Mouse (Mus musculus): Measurements from ENCODE around the gene Hdac9.

Hdac9 gene

DNA sequence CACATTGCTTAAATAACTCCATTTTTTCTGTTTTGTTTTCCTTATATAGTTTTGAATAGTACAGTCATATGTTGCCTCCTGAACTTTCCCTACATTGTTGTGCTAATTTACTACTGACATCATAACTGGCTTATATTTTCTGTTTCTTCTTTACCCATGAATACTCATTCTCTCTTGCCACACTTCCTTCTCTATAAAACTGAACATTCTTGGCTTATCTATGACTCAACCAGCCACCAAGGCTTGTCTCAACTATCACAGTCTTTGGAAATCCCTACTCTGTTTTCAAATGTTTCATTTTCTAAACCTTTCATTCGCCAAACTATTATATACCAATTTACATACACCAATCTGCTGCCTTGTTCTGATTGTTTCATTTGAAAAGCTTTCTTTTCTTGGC lies 108.7 kb downstream of the Hdac9 start:
- no peak for DNase-seq (ENCODE audit: low read depth, low spot score)

DNA sequence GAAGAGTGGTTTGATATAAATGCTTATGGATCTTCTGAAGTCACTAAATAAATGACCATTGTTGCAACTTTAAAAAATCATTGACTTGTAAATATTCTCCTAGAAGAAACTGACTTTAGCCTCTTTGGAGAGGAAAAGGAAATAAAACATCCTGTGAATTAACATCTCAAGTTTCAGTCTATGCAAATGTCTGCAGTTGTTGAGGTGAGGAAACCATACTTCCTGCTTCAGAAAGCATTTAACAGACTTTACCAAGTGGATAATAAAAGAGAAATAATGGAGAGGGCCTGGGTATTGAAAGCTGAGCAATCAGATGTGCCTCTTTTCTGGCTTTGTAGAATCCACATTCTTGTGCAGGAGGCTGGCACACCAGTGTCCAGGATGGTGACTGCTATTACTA lies 110.4 kb downstream of the Hdac9 start:
- no peak for DNase-seq (ENCODE audit: low read depth, low spot score)

DNA sequence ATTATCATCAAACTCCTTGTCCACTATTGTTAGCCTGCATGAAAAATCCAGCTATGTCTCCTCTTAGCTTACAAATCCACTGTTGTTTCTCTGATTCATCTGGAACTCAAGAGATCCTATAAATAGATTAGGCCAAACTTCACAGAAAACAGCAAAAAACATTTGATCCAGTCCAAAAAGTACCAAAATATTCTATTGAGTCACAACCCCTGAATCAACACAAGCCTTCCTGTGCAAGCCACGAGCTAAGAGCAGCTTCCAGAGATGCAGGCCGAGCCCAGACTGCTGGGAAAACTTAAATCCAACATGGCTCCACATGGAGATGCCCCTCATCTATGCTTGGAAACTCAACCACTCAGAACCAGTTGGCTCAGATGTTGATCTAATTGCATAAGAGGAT lies 113.2 kb downstream of the Hdac9 start:
- DNase-seq (ENCODE audit: low read depth, low spot score): no peak

DNA sequence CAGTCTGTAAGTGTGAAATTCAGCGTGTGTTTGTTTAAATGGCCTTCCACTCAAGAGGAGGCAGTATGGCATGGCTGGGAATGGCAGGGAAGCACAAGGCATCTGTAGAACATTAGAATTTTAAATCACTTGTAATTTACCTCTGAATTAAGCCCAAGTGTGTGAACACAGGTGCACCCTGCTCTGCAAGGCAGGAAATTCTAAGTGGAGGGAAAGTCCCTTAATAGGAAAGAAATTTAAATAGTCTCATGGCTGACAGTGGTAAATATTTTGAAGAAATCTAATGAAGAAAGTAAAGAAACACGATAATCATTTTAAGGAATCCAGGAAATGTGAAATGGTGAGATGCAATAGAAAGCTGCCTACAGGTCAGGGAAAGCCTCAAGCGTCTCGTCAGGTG lies 114.6 kb downstream of the Hdac9 start:
- no peak for DNase-seq (ENCODE audit: low read depth, low spot score)

DNA sequence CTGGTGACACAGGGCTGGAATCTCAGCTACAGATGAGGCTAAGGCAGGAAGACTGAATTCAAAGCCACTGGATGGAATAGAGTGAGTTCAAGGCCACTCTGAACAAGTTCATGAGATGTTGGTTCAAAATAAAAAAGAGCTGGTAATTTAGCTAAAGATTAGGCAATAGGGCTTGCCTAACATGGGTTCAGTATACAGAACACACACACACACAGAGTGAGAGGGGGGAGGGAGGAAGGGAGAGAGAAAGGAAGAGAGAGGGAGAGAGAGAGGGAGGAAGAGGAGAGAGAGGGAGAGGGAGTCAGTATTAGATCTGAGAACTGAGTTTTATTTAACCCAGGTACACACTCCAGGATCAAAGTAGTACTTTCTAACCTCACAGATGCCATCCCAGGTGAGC lies 115.1 kb downstream of the Hdac9 start:
- DNase-seq (ENCODE audit: low read depth, low spot score): no peak

DNA sequence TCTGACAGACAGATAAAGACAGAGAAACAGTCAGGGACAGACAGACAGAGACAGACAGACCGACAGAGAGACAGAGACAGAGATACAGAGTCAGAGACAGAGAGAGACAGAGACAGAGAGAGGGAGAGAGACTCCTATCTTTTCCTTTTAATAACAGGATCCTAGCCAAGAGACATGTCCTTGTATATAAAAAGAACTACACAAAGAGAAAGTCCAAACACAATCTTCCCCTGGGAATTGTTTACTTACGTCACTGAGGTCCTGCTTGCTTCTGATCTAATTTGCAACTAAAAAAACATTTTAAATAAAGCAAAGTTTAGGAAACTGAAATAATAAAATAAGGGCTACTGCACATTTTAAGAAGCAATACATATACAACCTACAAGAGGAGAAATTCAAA lies 119.5 kb downstream of the Hdac9 start:
- no peak for DNase-seq (ENCODE audit: low read depth, low spot score)

DNA sequence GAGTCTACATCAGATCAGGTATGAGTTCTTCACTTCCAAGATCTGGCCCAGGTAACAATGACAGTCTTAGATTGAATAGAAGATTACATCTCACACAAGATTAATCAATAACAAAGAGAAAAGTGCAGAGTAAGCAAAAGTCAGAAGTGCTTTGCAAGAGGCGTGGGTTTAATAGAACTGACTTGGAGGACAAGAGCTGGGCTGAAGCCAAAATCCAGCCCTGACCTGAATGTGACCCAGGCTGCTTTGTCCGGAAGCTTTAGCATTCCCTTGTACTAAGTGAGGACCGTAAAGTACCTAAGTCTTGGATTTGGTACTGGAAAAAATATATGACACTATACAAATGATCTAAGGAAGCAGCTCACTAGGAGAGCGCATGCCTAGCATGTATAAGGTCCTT lies 121.4 kb downstream of the Hdac9 start:
- no peak for DNase-seq (ENCODE audit: low read depth, low spot score)

DNA sequence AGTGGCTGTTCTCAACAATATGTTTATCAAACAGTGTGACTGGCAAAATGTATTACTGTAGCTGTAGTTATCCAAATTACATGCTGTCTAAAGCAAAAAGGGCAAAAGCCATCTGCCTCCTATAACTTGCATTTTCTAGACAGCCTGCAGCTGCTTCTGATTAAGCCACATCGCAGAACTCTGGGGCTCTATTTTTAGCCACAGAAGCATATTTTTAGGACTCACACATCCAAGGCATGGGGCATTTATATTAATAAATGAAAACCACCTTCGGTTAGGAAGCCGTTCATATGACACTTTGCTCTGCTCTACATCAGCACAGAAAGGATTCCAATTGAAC lies 124.8 kb downstream of the Hdac9 start:
- peak; percentile 8 for DNase-seq (ENCODE audit: low read depth, low spot score)

DNA sequence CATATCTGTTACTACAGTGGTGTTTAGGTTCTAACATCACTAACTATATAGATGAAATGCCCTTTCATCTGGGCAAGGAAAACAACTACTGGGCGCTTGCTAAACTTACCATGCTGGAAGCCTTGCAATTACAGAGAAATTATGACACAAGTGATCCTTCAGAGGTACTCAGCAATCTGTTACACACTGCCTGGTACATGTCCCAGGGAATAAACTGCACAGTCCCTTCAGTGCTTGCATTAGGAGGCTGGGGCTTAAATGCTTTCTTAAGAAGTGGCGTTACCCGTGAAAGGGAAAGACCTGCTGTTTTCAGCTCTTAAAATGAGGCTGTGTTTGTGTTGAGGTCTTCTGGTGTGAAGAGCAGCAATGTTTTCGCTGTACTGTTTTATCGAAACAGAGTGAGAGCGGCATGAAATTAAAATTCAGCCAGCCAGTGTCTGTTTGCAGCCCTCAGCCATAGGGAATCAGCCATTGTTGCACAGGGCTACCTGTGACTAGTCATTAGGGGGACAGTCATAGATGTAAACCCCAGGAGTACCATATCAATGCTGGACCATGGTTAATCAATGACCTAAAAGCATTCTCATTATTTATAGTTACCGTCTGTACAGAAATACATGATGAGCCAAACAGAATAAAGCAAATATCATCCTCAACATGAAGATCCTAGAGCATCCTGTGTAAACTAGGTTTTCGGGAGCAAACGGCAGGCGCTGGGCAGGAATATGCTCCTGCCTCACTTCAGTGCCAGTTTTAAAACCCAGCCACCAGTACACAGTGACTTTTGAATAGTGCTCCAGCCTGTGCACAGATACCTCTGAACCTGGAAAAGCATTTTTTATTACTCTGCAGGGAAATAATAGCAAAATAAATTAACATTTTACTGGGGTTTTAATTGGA lies 125.4 kb downstream of the Hdac9 start:
- no peak for DNase-seq (ENCODE audit: low read depth, low spot score)

DNA sequence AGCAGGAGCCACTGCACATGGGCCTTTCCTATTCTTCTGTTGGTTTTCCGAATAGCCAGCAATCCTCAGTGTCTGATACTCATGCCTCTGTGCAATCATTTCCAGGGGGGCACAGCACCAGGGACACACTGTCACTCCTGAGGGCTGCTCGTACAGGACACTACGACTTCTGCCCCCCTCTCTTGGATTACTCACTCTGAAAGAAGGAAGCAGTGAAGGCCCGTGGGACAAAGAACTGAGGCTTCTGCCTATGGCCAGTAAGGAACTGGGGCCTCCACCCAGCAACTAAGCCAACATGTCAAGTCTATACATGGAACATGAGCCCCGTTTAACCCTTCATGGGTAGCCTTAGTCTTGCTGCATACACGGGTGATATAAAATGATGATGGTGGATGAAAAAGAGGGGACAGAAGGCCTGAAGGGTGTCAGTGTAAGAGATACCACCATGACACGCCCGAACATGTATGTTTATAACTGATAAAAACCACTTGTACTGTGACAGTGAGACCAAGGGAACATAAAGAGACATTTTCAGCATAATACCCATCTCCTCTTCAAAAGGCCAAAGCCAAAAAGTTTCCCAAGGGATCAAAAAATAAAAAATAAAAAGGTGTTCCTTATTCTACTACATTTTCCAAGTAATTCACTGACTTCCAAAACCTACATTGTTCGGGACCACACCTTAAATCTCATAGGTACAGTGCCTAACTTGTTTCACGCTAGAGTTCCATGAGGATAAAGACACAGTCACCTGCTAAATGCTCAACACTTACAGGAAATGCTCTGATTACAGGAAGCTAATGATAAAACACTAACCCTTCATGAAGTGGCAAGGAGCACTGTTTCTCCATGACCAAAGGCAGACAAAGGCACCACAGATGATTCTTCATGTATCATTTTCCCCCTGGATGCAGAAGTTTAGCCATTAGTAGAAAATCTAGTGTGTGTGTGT lies 127.6 kb downstream of the Hdac9 start:
- DNase-seq (ENCODE audit: low read depth, low spot score): no peak

DNA sequence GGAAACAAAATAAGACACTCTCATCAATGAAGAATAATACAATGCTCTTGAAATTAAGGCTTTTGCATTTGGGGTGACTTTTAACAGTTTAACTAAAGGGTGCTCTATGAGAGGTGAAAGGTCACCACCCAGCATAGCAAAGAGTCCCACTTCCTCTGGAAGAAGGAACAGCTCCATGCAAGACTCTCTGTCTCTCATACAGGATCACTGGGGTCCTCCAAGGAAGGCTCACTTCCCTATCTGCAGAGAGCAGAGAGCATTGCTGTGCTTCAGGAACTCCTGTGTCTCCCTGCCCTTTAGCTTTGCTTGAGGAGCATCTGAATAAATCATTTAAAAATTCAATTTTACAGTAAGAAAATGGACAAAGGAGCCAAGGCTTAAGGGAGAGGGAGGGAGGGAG lies 129.5 kb downstream of the Hdac9 start:
- DNase-seq (ENCODE audit: low read depth, low spot score): no peak

DNA sequence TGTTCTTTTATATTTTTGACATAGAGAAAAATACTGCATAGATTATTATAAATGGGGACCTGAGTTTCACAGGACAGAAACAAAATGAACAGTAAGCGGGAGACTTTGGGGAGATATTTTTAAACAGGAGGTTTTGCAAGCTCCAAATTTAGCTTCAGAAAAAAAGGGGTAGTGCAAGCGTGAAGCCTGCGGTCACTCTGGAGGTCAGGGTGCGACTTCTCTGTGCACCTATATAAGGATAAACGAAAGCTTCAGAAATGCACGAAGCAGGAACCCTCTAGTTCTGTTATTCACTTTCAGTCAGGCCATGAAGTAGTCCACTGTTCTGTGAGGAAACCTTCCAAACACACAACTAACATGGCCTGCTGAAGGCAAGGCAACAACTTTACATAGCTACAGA lies 133.3 kb downstream of the Hdac9 start:
- DNase-seq (ENCODE audit: low read depth, low spot score): no peak

DNA sequence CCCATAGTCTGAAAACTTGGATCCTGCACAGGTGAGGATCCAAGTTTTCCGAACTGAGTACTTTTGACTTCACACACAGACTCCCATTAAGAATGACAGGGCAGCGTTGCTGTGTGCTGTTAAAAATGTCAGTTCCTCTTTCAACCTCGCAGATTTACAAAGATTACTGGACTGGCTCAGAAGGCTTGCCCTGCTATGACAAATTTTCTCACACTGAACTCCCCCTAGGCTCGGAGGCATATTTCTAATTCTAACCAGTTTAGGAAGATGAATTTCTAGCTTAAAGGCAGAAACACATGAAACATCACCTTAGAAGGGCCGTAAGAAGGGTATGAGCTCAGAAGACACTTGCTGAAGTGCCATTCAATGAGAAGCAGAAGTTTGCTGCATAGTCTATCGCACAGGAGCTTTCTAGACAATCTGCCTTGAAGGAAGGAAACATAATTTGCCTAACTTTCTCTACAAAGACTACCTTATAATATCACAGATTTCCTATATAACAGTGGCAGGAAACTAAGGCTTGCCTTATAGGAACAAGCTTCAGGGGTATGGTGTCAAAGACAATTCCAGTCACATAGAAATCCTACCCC lies 137.4 kb downstream of the Hdac9 start:
- DNase-seq (ENCODE audit: low read depth, low spot score): no peak

DNA sequence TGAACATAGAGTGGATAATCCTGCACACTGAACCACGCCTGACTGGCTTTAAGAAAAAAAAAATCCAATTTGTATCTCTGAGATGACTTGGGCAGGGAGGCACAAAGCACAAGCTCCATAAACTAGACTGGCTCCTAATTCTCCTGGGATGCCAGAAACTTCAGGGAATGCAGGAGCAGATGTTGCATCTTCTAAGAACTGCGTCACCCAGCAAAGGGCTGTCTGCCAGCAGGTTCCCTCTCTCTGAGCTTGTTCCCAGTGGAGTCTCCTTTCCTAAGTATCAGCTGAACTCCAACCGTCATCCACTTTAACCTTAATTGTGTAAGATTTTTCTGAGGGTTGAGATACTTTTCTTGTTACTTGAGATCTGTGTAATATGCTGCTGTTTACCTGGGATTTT lies 140.7 kb downstream of the Hdac9 start:
- no peak for DNase-seq (ENCODE audit: low read depth, low spot score)

DNA sequence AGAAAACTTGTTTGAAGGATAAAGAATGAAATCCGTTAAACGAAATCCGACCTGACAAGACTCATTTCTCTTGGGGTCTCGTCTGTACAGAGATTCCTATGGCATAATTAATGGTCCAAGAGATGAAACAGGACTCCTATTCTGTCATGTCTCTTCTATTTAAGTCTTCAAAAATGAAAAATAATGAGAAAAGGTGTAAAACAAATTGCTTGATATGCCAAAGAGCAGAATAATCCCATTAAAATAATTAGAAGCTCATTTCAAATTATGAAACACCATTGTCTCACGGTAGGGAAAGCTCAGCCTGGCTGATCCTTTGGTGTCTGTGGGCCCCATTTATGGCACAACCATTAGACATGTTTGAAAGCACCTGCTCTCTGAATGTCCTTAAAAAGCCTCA lies 142.8 kb downstream of the Hdac9 start:
- DNase-seq (ENCODE audit: low read depth, low spot score): no peak

DNA sequence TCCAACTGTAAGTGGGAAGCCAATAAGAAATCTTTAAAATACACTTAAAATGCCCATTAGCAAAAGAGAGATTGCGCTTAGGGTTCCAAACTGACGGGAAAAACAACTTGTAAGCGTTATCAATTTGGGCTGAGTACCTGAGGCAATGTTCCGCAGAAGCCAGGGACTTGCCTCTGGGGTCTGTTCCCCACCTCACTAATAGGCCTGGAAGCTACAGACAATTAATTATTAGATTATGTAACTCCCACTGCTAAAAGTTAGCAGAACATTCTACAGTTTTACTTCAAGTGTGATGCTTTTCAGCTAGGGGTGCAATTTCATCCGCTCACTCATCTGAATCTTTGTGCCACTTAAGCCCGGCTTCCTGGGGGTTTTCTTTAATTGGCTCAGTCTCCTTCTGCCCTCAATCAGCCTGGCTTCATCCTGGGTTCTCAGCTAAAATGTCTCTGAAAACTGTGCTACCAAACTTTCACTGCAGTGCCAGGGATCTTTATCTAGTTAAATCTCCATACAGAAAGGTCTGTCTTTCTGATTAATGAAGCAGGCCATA lies 149.6 kb downstream of the Hdac9 start:
- no peak for DNase-seq (ENCODE audit: low read depth, low spot score)

DNA sequence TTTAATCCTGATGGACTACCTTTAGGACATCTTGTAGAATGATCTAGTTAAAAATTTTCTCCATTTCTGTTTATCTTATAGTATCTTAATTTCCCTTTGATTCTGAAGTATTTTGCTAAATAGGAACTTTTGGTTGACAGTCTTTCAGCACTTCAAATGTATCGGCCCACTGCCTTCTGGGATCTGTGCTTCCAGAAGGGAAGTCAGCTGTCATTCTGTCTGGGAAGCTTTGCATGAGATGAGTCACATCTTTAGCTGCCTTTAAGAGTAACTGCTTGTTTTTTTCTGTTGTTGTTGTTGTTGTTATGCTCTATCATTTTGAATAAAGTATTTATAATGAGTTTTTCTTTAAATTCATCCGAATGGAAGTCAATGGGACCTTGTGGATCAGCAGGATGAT lies 169.6 kb downstream of the Hdac9 start:
- no peak for DNase-seq (ENCODE audit: low read depth, low spot score)

DNA sequence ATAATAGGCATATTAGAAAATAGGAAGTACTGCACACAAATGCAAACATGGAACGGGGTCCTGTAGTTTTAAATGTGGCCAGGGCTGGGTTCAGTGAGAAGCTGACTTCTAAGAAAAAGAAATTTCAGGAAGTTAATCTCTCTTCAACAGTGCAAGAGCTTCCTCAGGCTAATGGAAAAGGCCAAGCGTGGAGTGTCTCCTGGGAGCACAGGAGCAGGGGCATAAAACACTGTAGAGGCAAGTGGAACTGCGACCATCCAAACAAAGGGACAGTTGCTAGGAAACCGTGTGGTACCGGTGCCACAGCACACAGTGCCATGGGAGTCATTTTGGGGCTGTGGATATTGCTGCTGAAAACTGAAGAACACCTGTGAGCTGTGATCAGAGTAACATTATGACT lies 191.7 kb downstream of the Hdac9 start:
- DNase-seq (ENCODE audit: low read depth, low spot score): no peak

DNA sequence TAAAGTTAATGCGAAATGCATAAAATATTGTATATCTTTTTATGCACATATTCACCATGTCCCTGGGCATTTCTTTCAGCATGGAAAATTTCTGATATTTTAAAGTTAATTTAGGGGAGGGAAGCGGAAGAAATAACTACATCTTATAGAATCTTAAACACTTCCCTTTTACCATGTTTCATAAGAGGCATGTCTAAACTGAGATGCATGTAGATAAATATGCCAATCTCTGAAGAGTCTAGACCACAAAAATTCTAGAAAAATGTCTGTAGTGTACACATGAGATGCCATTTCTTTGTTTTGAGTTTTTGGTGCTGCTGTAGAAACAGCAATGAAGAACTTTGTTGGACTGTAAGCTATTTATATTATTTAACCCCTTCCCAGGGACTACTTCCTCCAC lies 192.6 kb downstream of the Hdac9 start:
- no peak for DNase-seq (ENCODE audit: low read depth, low spot score)

DNA sequence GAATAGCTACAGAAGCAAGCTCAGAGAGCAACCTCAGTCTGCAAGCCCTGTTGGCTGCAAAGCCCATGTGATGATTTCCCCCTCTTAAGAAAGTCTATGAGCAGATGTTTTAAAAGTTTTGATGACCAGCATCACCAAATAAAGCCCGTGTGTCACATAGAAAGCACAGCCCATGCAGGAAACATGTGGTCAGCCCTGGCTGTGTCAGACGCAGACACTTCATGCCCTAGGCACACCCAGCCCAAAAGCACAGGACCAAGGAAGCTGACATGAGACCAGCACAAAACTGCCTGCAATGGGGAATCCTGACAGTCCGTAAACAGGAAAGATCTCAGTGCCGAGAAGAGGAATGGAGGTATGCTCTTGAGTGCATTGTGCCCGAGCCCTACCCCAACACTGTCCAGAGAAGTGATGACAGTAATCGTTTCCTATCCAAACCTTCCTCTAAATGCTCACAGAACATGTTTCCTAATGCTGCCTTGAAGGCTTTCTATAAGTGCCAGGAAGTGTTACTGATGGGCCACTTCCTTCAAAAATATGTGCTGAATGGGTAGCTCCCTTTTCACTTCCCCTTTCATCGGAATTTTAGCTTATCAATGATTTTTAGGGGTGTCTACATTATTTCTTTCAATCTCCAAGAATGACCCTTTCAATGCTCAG lies 193.9 kb downstream of the Hdac9 start:
- DNase-seq (ENCODE audit: low read depth, low spot score): no peak

DNA sequence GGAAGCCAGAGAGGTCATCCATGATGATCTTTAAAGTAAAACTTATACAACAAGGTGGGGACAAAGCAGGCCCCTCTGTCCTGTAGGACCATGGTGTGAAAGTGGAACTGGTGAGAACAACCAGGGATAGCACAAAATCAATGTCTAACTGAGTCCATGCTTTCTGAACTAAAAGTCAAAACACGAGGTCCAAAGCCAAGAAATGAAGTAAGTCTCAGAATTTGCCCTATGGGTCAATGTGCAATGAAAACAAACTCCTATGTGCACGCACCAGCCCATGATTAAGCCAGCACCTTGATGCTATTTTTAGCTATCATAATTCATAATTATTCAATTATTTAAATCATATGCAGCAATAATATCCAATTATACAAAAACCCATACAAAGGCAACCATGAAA lies 196.0 kb downstream of the Hdac9 start:
- no peak for DNase-seq (ENCODE audit: low read depth, low spot score)

Measured in retina, adult 2 months (tissue).